Mouse (Mus musculus) small intestine, adult 2 months (tissue): ENCODE measurements around the gene Rad51c. TPM values are rescaled to one million over a fixed set of nuclear protein-coding genes. Genes with fewer than 3 reads are reported as not detected.
"Not testable (repeated sequence)": the region's sequence is repeated elsewhere in the genome, so short reads cannot be mapped to it uniquely, and the experiment has no call there.

ENCODE experiments used
- H3K27ac ChIP-seq: fragments of 200-500 bp; 2 replicates; pipeline ENCODE4 v1.5.1; 2012; ENCODE audit warnings: low read depth, low read length, control low read depth, inconsistent platforms; ENCODE audit not compliant: insufficient read depth
- H3K27me3 ChIP-seq: fragments of 200-500 bp; 2 replicates; pipeline ENCODE4 v1.6.1; 2012; ENCODE audit warnings: mild to moderate bottlenecking, moderate library complexity, low read length, inconsistent platforms; ENCODE audit not compliant: control insufficient read depth, insufficient read depth
- H3K36me3 ChIP-seq: fragments of 200-500 bp; 2 replicates; pipeline ENCODE4 v1.6.1; 2012; ENCODE audit warnings: mild to moderate bottlenecking, low read length, control low read depth, inconsistent platforms; ENCODE audit not compliant: control insufficient read depth, insufficient read depth
- H3K4me1 ChIP-seq: fragments of 200-500 bp; 2 replicates; pipeline ENCODE4 v1.6.1; 2012; ENCODE audit warnings: low read length, inconsistent platforms, mixed read lengths; ENCODE audit not compliant: control insufficient read depth, insufficient read depth, insufficient read length
- H3K4me3 ChIP-seq: fragments of 200-500 bp; 2 replicates; pipeline ENCODE4 v1.5.1; 2012; ENCODE audit warnings: low read depth, mild to moderate bottlenecking, control low read depth, inconsistent platforms, low read length, moderate library complexity
- CTCF ChIP-seq: fragments of 200-500 bp; IDR thresholded peaks from 2 replicates; pipeline ENCODE4 v1.5.1; 2012; ENCODE audit warnings: low read depth, mild to moderate bottlenecking, control low read depth, inconsistent platforms, low read length, moderate library complexity, mixed read lengths; ENCODE audit not compliant: insufficient replicate concordance, insufficient read length; ENCODE audit errors: extremely low read depth
- POLR2A ChIP-seq: fragments of 200-500 bp; IDR thresholded peaks from 2 replicates; pipeline ENCODE4 v1.6.1; 2012; ENCODE audit warnings: low read depth, mild to moderate bottlenecking, control low read depth, inconsistent platforms, low read length, moderate library complexity
- WGBS: fragments of 180-500 bp; shearing (Covaris S2); methylation state at CpG from one replicate; pipeline ENCODE4 v1.1.7; 2018; 5-methylcytosine and 5-hydroxymethylcytosine counted together
- polyA plus RNA-seq: library from polyadenylated mRNA; depleted of rRNA; stranded (reverse); fragments of >200 nt; gene quantifications from 2 replicates; pipeline ENCODE4 v1.2.3, GENCODE M21; 2012

Rad51c gene
- polyA plus RNA-seq, 1 experiment: 0.37 TPM

- TF ChIP-seq POLR2A (no peak), CTCF (no peak)
- Histone ChIP-seq H3K4me3 (no peak overlapping the region), H3K27ac (no peak overlapping the region), H3K4me1 (no peaks in the 10 kb centered on the region), H3K36me3 (no peaks in the 10 kb centered on the region), H3K27me3 (no peaks in the 10 kb centered on the region)
- 87% methylated on average over 4 of the region's 4 CpGs for WGBS
Measured at GRCm38 (mm10) chr11:87429363-87429762, 24.6 kb upstream of the Rad51c start.

GRCm38 (mm10) chr11:87428051-87428673 lies 23.4 kb upstream of the Rad51c start:
- no peak for TF ChIP-seq CTCF
- no peak for TF ChIP-seq POLR2A
- no peak overlapping the region for H3K27ac ChIP-seq
- WGBS: 48% methylated on average over 2 of the region's 2 CpGs
- H3K36me3 ChIP-seq: no peaks in the 10 kb centered on the region
- no peak overlapping the region for H3K4me3 ChIP-seq
- no peaks in the 10 kb centered on the region for H3K4me1 ChIP-seq
- H3K27me3 ChIP-seq: no peaks in the 10 kb centered on the region

GRCm38 (mm10) chr11:87427273-87428050 lies 22.7 kb upstream of the Rad51c start:
- no peak for TF ChIP-seq CTCF
- TF ChIP-seq POLR2A: no peak
- Histone ChIP-seq H3K27ac (no peak overlapping the region), H3K36me3 (no peaks in the 10 kb centered on the region), H3K4me3 (no peak overlapping the region), H3K4me1 (no peaks in the 10 kb centered on the region), H3K27me3 (no peaks in the 10 kb centered on the region)
- WGBS: 13% methylated on average over 1 of the region's 1 CpGs

- not testable (repeated sequence) for H3K4me3 ChIP-seq, H3K4me1 ChIP-seq, H3K27me3 ChIP-seq, H3K36me3 ChIP-seq
- H3K27ac ChIP-seq: peak overlapping the region; percentile 8; the same call in 1 of the 2 replicates
- peak; percentile 93 for TF ChIP-seq POLR2A
- under 1% methylated on average over 24 of the region's 24 CpGs for WGBS
Measured at GRCm38 (mm10) chr11:87426450-87427250, 21.9 kb upstream of the Rad51c start.

GRCm38 (mm10) chr11:87426121-87426449 lies 21.3 kb upstream of the Rad51c start:
- WGBS: under 1% methylated on average over 7 of the region's 7 CpGs
- Histone ChIP-seq H3K4me1 (no peaks in the 10 kb centered on the region), H3K4me3 (no peak overlapping the region), H3K36me3 (no peaks in the 10 kb centered on the region), H3K27ac (no peak overlapping the region), H3K27me3 (no peaks in the 10 kb centered on the region)
- no peak for TF ChIP-seq CTCF
- TF ChIP-seq POLR2A: no peak

- H3K4me3 ChIP-seq: no peak overlapping the region
- no peaks in the 10 kb centered on the region for H3K27me3 ChIP-seq
- H3K36me3 ChIP-seq: no peaks in the 10 kb centered on the region
- no peaks in the 10 kb centered on the region for H3K4me1 ChIP-seq
- no peak for TF ChIP-seq CTCF
- TF ChIP-seq POLR2A: no peak
- H3K27ac ChIP-seq: no peak overlapping the region
- whole genome bisulfite sequencing: 23% methylated on average over 6 of the region's 6 CpGs
Measured at GRCm38 (mm10) chr11:87423551-87424325, 19.0 kb upstream of the Rad51c start.
